Mouse (Mus musculus): ENCODE results near the gene Prkd3. TPM values are rescaled to one million over a fixed set of nuclear protein-coding genes. Genes with fewer than 3 reads are reported as not detected.

The Prkd3 gene
- polyA plus RNA-seq, 1 experiment from 2014 or later, result 23.9 TPM

DNA sequence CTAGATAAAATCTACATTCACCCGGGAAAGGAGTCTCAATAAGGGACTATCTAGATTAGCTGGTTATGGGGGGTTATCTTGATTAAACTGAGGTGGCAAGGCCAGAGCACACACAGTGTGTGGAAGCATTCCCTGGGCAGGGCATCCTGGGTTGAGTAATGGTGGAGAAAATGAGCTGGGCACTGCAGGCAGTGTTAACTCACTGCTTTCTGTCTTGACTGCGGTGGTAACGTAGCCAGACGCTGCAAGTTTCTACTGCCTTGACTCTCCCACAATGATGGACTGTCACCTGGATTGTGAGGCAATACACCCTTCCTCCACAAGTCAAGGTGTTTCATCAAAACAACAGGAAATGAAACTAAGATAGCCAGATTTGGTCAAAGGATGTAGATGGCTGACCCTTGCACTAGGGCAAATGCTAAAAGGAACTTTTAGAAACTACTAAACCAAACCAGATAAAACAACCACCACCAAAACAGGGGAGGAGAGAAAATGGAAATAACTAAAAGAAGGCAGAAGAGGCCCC, 20.8 kb downstream of the Prkd3 start:
- no peak overlapping the region for H3K27ac ChIP-seq (replicated peaks)
- 91% methylated on average over 4 of the region's 4 CpGs for WGBS
- ATAC-seq (ENCODE audit: extremely low read depth, insufficient number of reproducible peaks, low FRiP score, low TSS enrichment), result no peak

GRCm38 (mm10) chr17:78999189-78999588, 21.4 kb downstream of the Prkd3 start:
- WGBS, result 90% methylated on average over 3 of the region's 3 CpGs
- Histone ChIP-seq H3K4me3 (no peak overlapping the region), H3K4me2 (no peak overlapping the region), H3K9ac (no peak overlapping the region), H3K36me3 (0 out of 2 replicates have a peak, but pooled peaks cover 2% of the 10 kb centered on the region), H3K9me3 (no peaks in the 10 kb centered on the region), H3K27ac (replicated peaks) (no peak overlapping the region), H3K27me3 (replicated peaks) (no peaks in the 10 kb centered on the region), H3K4me1 (peaks cover 28% of the 10 kb centered on the region)
- no peak for ATAC-seq (ENCODE audit: extremely low read depth, insufficient number of reproducible peaks, low FRiP score, low TSS enrichment)

More for the DNA sequence above, 20.8 kb downstream of the Prkd3 start:
- no peak overlapping the region for H3K9ac ChIP-seq
- H3K4me3 ChIP-seq, result no peak overlapping the region
- H3K4me1 ChIP-seq, result peaks cover 28% of the 10 kb centered on the region
- H3K27me3 ChIP-seq (replicated peaks), result no peaks in the 10 kb centered on the region
- H3K36me3 ChIP-seq, result 0 out of 2 replicates have a peak, but pooled peaks cover 2% of the 10 kb centered on the region
- H3K4me2 ChIP-seq, result no peak overlapping the region
- no peaks in the 10 kb centered on the region for H3K9me3 ChIP-seq

DNA sequence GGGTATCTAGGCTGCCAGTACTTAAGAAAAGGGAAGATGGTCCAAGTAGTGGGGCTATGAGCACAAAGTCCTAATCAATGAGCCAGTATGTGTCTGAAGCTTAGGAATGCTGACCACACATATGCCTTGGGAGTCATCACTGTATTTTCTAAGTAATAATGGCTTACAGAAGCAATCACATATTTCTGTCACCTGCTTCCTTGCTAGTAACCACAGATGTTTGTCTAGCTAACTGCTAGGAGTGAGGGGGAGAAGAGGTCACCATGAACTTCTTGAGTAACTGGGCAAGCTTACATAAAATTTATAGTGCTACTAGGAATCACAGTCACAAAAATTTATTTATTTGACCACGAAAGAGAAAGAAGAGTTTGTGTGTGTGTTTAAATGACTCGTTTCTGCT, 22.5 kb downstream of the Prkd3 start:
- Histone ChIP-seq H3K4me2 (no peak overlapping the region), H3K27me3 (replicated peaks) (no peaks in the 10 kb centered on the region), H3K9ac (no peak overlapping the region), H3K27ac (replicated peaks) (no peak overlapping the region), H3K36me3 (0 out of 2 replicates have a peak, but pooled peaks cover 2% of the 10 kb centered on the region), H3K9me3 (no peaks in the 10 kb centered on the region), H3K4me1 (peaks cover 25% of the 10 kb centered on the region), H3K4me3 (no peak overlapping the region)
- WGBS, result 93% methylated on average over 2 of the region's 2 CpGs
- no peak for ATAC-seq (ENCODE audit: extremely low read depth, insufficient number of reproducible peaks, low FRiP score, low TSS enrichment)

- Histone ChIP-seq H3K36me3 (no peaks in the 10 kb centered on the region), H3K4me2 (no peak overlapping the region), H3K4me3 (no peak overlapping the region), H3K9ac (no peak overlapping the region), H3K27ac (replicated peaks) (0 out of 2 replicates have a peak overlapping the region, but pooled peaks have one; percentile 20), H3K4me1 (peaks cover 26% of the 10 kb centered on the region), H3K9me3 (no peaks in the 10 kb centered on the region), H3K27me3 (replicated peaks) (no peaks in the 10 kb centered on the region)
- 64% methylated on average over 9 of the region's 9 CpGs for WGBS
- ATAC-seq (ENCODE audit: extremely low read depth, insufficient number of reproducible peaks, low FRiP score, low TSS enrichment), result no peak; the same call in 1 of the 2 replicates
Observed at GRCm38 (mm10) chr17:78994931-78995820, 25.4 kb downstream of the Prkd3 start.

- Histone ChIP-seq H3K4me3 (no peak overlapping the region), H3K4me1 (peaks cover 25% of the 10 kb centered on the region), H3K36me3 (no peaks in the 10 kb centered on the region), H3K27ac (replicated peaks) (no peak overlapping the region), H3K4me2 (no peak overlapping the region), H3K9me3 (no peaks in the 10 kb centered on the region), H3K9ac (no peak overlapping the region), H3K27me3 (replicated peaks) (no peaks in the 10 kb centered on the region)
- no peak for ATAC-seq (ENCODE audit: extremely low read depth, insufficient number of reproducible peaks, low FRiP score, low TSS enrichment)
- 75% methylated on average over 8 of the region's 8 CpGs for WGBS
Observed at GRCm38 (mm10) chr17:78994382-78994781, 26.2 kb downstream of the Prkd3 start.

GRCm38 (mm10) chr17:78993670-78994069, 26.9 kb downstream of the Prkd3 start:
- Histone ChIP-seq H3K4me1 (peaks cover 25% of the 10 kb centered on the region), H3K4me2 (no peak overlapping the region), H3K27ac (replicated peaks) (no peak overlapping the region), H3K36me3 (no peaks in the 10 kb centered on the region), H3K4me3 (no peak overlapping the region), H3K9ac (no peak overlapping the region), H3K27me3 (replicated peaks) (no peaks in the 10 kb centered on the region), H3K9me3 (no peaks in the 10 kb centered on the region)
- ATAC-seq (ENCODE audit: extremely low read depth, insufficient number of reproducible peaks, low FRiP score, low TSS enrichment), result no peak
- WGBS, result 75% methylated on average over 2 of the region's 2 CpGs

GRCm38 (mm10) chr17:78992303-78993027, 28.2 kb downstream of the Prkd3 start:
- Histone ChIP-seq H3K9ac (no peak overlapping the region), H3K9me3 (no peaks in the 10 kb centered on the region), H3K4me3 (no peak overlapping the region), H3K4me2 (no peak overlapping the region), H3K27ac (replicated peaks) (peak overlapping the region; percentile 56), H3K36me3 (no peaks in the 10 kb centered on the region), H3K27me3 (replicated peaks) (no peaks in the 10 kb centered on the region), H3K4me1 (peaks cover 29% of the 10 kb centered on the region)
- no peak for ATAC-seq (ENCODE audit: extremely low read depth, insufficient number of reproducible peaks, low FRiP score, low TSS enrichment)
- WGBS, result 64% methylated on average over 9 of the region's 9 CpGs

DNA sequence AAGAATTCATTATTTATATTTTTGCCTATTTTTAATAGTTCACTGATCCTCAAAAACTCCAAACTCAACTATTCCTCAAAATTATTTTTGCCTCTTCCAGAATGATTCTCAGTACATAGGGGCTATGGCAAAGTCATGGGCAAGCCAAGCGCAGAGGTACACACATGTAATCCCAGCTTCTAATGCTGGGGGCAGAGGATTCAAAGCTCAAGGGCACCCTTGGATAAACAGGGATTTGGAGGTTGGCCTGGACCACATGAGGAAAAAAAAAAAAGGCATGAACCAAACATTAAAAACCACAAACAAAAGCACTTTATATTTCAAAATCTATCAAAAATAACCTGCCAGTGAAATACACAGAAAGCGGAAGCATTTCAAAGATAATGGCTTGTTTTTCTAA, 29.1 kb downstream of the Prkd3 start:
- Histone ChIP-seq H3K36me3 (no peaks in the 10 kb centered on the region), H3K27ac (replicated peaks) (no peak overlapping the region), H3K4me2 (no peak overlapping the region), H3K9me3 (no peaks in the 10 kb centered on the region), H3K4me3 (no peak overlapping the region), H3K9ac (no peak overlapping the region), H3K27me3 (replicated peaks) (no peaks in the 10 kb centered on the region), H3K4me1 (peaks cover 29% of the 10 kb centered on the region)
- ATAC-seq (ENCODE audit: extremely low read depth, insufficient number of reproducible peaks, low FRiP score, low TSS enrichment), result no peak
- 93% methylated on average over 2 of the region's 2 CpGs for WGBS

GRCm38 (mm10) chr17:78989015-78989414, 31.6 kb downstream of the Prkd3 start:
- Histone ChIP-seq H3K36me3 (peaks cover 3% of the 10 kb centered on the region), H3K9ac (no peak overlapping the region), H3K9me3 (no peaks in the 10 kb centered on the region), H3K4me1 (peaks cover 35% of the 10 kb centered on the region), H3K27ac (replicated peaks) (no peak overlapping the region), H3K4me3 (no peak overlapping the region), H3K27me3 (replicated peaks) (no peaks in the 10 kb centered on the region), H3K4me2 (no peak overlapping the region)
- no peak for ATAC-seq (ENCODE audit: extremely low read depth, insufficient number of reproducible peaks, low FRiP score, low TSS enrichment)
- WGBS, result 76% methylated on average over 8 of the region's 8 CpGs

GRCm38 (mm10) chr17:78983736-78984135, 36.9 kb downstream of the Prkd3 start:
- no peak overlapping the region for H3K9ac ChIP-seq
- H3K4me3 ChIP-seq, result no peak overlapping the region
- H3K9me3 ChIP-seq, result no peaks in the 10 kb centered on the region
- ATAC-seq (ENCODE audit: extremely low read depth, insufficient number of reproducible peaks, low FRiP score, low TSS enrichment), result no peak
- WGBS, result 90% methylated on average over 3 of the region's 3 CpGs
- no peak overlapping the region for H3K4me2 ChIP-seq
- H3K36me3 ChIP-seq, result peaks cover 48% of the 10 kb centered on the region
- peaks cover 27% of the 10 kb centered on the region for H3K4me1 ChIP-seq
- H3K27ac ChIP-seq (replicated peaks), result no peak overlapping the region
- H3K27me3 ChIP-seq (replicated peaks), result no peaks in the 10 kb centered on the region

DNA sequence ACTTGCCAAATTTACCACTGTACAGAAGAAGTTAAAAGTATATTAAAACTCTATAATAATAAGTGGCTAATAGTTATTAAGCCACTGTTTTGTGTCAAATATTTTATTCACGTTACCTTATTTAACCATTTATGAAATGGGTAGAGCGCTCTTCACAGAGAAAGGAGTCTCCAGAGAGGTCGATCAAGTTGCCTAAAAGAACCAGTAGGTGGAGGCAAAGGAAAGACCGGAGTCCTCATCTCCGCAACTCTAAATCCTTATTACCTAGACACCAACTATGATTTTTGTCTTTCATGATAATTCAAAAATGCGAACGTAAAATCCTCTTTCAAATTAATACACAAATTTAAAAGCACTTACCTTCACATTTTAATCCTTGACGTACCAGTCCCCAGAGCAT, 37.5 kb downstream of the Prkd3 start:
- 92% methylated on average over 8 of the region's 8 CpGs for WGBS
- no peak overlapping the region for H3K27ac ChIP-seq (replicated peaks)
- no peak overlapping the region for H3K4me2 ChIP-seq
- no peak for ATAC-seq (ENCODE audit: extremely low read depth, insufficient number of reproducible peaks, low FRiP score, low TSS enrichment)
- H3K4me3 ChIP-seq, result no peak overlapping the region
- H3K36me3 ChIP-seq, result peaks cover 53% of the 10 kb centered on the region
- H3K9me3 ChIP-seq, result no peaks in the 10 kb centered on the region
- H3K9ac ChIP-seq, result no peak overlapping the region
- peaks cover 27% of the 10 kb centered on the region for H3K4me1 ChIP-seq
- no peaks in the 10 kb centered on the region for H3K27me3 ChIP-seq (replicated peaks)
